Mouse (Mus musculus) brain, embryonic 14.5 days (tissue): ENCODE measurements around the gene Prtg.

Experiments
- CTCF ChIP-seq: fragments of 200-500 bp; IDR thresholded peaks from 2 replicates; pipeline ENCODE4 v1.5.1; 2012; ENCODE audit warnings: inconsistent platforms, mild to moderate bottlenecking, moderate library complexity, borderline replicate concordance; ENCODE audit not compliant: insufficient read depth, insufficient read length; ENCODE audit errors: extremely low read depth
- POLR2A ChIP-seq: fragments of 200-500 bp; IDR thresholded peaks from 2 replicates; pipeline ENCODE4 v1.6.1; 2012; ENCODE audit warnings: mild to moderate bottlenecking, inconsistent platforms, borderline replicate concordance; ENCODE audit not compliant: poor library complexity, insufficient read depth, insufficient read length, severe bottlenecking; ENCODE audit errors: extremely low read depth

DNA sequence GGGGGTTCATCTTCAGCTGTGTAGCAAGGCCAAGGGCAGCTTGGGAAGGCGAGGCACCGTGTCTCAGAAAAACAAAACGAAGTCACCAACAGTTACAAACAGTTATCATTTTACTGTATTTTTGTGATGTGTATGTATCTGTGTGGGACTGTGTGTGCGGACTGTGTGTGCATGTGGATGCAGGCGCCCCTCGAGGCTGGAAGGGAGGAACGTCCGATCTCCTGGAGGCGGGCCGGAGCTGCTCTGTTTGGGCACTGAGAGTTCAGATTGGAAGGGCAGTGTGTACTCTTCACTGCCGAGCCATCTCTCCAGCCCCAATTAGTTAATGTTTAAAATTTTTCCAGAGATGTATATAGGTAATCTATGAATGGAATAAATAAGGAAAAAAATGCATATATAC is 55.5 kb downstream of the Prtg start:
- TF ChIP-seq POLR2A (no peak), CTCF (no peak)
